In the genomic region with DNA sequence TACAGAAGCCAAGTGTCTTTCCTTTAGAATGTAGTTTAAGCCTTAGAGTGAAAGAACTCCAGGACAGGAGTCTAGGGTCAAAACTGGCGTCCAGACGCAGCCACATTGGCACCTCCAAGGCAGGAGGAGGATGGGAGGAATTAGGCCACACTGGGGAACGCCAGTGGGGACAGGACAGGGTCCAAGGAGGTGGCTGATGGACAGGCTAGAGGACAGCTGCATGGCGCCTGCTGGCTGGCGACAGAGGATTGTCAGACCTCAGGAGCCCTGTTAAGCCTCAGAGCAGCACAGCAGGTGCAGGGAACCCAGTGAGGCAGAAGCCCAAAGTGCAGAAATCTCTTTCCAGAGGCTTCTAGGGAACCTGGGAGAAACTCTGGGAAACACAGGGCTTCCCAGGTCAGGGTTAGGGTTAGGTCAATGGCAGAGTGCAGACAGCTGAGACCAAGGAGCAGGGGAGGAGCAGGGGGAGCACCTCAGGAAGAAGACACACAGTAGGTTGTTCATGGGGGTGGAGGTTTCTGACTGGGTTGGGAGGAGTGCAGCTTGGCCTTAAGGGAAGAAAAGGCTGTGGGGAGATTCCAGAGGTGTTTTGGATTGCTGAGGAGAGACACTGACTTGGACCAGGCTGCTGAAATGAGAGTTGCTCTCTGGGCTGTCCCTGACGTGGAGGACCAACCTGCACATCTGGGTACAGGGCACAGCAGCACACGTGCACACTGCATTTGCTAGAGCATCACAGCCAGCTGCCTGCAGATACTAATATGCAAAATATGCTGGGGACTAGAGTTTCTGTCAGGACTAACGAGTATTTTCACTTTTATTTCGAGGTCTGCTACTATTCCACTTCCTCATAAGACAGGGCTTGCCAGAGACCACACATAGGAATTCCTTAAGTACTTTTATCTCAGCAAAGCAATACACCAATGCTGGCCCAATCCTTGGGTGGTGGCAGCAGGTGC, we compare ENCODE assay signal across 18 mouse cellular contexts. TPM values are rescaled to one million over a fixed set of nuclear protein-coding genes. Genes with fewer than 3 reads are reported as not detected.
DNase-seq lines count a peak whose midpoint lies in the region; ATAC-seq and TF ChIP-seq lines count a peak whose summit lies in the region.
"Had no signal": no experiment of that assay in that cellular context is flagged by ENCODE, and none has a peak within 500 bp of the region (broad histone marks: within the 10 kb centered on the region; RNA-seq: fewer than 3 reads in every experiment).

No protein-coding gene starts in this region.

- DNase-seq in gastrocnemius, adult 2 months, result peak; percentile 37
- DNase-seq in gastrocnemius, postnatal 14 days, result no peak
- no peak for DNase-seq in stomach, postnatal 0 days (ENCODE audit: low spot score)
- DNase-seq in kidney, postnatal 4 days, result no peak
- DNase-seq: adrenal gland, postnatal 36 days; cerebellum, postnatal 25 days; lung, postnatal 4 days; right cerebral cortex, adult 18-20 months; thymus, postnatal 14 days had no signal

- WGBS in limb, embryonic 15.5 days, result 63% methylated on average over 9 of the region's 9 CpGs
- WGBS in stomach, postnatal 0 days, result 78% methylated on average over 9 of the region's 9 CpGs

- no peak overlapping the region for H3K4me2 ChIP-seq in limb, embryonic 15.5 days
- 0 out of 2 replicates have a peak overlapping the region, but pooled peaks have one; percentile 72 for H3K4me2 ChIP-seq in stomach, postnatal 0 days (replicated peaks; ENCODE audit: low read depth)
- H3K4me2 ChIP-seq: forebrain, embryonic 13.5 days; hindbrain, embryonic 15.5 days; neural tube, embryonic 13.5 days had no signal

- peaks cover 3% of the 10 kb centered on the region for H3K27me3 ChIP-seq in megakaryocyte, embryonic 14.5 days (replicated peaks)
- no peaks in the 10 kb centered on the region for H3K27me3 ChIP-seq in limb, embryonic 15.5 days
- no peaks in the 10 kb centered on the region for H3K27me3 ChIP-seq in stomach, postnatal 0 days (ENCODE audit: control insufficient read depth, insufficient read depth, low read length)
- H3K27me3 ChIP-seq: heart, embryonic 15.5 days had no signal

- no peak overlapping the region for H3K9ac ChIP-seq in limb, embryonic 15.5 days
- H3K9ac ChIP-seq in stomach, postnatal 0 days (ENCODE audit: low read length), result 0 out of 2 replicates have a peak overlapping the region, but pooled peaks have one; percentile 18
- H3K9ac ChIP-seq: forebrain, embryonic 13.5 days; heart, embryonic 15.5 days; hindbrain, embryonic 15.5 days; neural tube, embryonic 13.5 days had no signal

- H3K4me1 ChIP-seq in megakaryocyte, embryonic 14.5 days, result peaks cover 74% of the 10 kb centered on the region
- peaks cover 32% of the 10 kb centered on the region for H3K4me1 ChIP-seq in limb, embryonic 15.5 days
- H3K4me1 ChIP-seq in stomach, postnatal 0 days (replicated peaks; ENCODE audit: control insufficient read depth, insufficient read depth), result 0 out of 2 replicates have a peak, but pooled peaks cover 3% of the 10 kb centered on the region

- peak overlapping the region; percentile 82; the same call in 1 of the 2 replicates for H3K4me3 ChIP-seq in gastrocnemius, adult 2 months
- peak overlapping the region; percentile 97 for H3K4me3 ChIP-seq in megakaryocyte, embryonic 14.5 days (replicated peaks)
- H3K4me3 ChIP-seq in limb, embryonic 15.5 days, result no peak overlapping the region
- no peak overlapping the region for H3K4me3 ChIP-seq in stomach, postnatal 0 days (ENCODE audit: low read depth, low read length)
- H3K4me3 ChIP-seq: forebrain, embryonic 13.5 days; heart, embryonic 15.5 days; hindbrain, embryonic 15.5 days; left cerebral cortex, adult 2 months; neural tube, embryonic 13.5 days had no signal

- peaks cover 64% of the 10 kb centered on the region for H3K36me3 ChIP-seq in megakaryocyte, embryonic 14.5 days (replicated peaks; ENCODE audit: low read length)
- no peaks in the 10 kb centered on the region for H3K36me3 ChIP-seq in limb, embryonic 15.5 days
- no peaks in the 10 kb centered on the region; the same call in 1 of the 2 replicates for H3K36me3 ChIP-seq in stomach, postnatal 0 days (ENCODE audit: control insufficient read depth, insufficient read depth, low read length)
- H3K36me3 ChIP-seq: heart, embryonic 15.5 days; hindbrain, embryonic 15.5 days; neural tube, embryonic 13.5 days had no signal

- no peak for TF ChIP-seq EP300 in stomach, postnatal 0 days (optimal IDR thresholded peaks at IDR 0.05)

- no peak for ATAC-seq in megakaryocyte, adult 5-6 weeks (ENCODE audit: poor library complexity, severe bottlenecking)
- ATAC-seq in limb, embryonic 15.5 days (ENCODE audit: insufficient number of reproducible peaks, low FRiP score, low TSS enrichment, low read depth), result no peak
- ATAC-seq in stomach, postnatal 0 days (ENCODE audit: low FRiP score, low TSS enrichment), result no peak
- ATAC-seq in granulocyte monocyte progenitor cell, adult 5-6 weeks (replicated peaks; ENCODE audit: poor library complexity, severe bottlenecking), result no peak
- ATAC-seq: forebrain, embryonic 13.5 days had no signal

- no peaks in the 10 kb centered on the region for H3K9me3 ChIP-seq in megakaryocyte, embryonic 14.5 days
- no peaks in the 10 kb centered on the region for H3K9me3 ChIP-seq in limb, embryonic 15.5 days
- no peaks in the 10 kb centered on the region for H3K9me3 ChIP-seq in stomach, postnatal 0 days (ENCODE audit: control insufficient read depth, low read length)
- H3K9me3 ChIP-seq: forebrain, embryonic 13.5 days; heart, embryonic 15.5 days; hindbrain, embryonic 15.5 days; neural tube, embryonic 13.5 days had no signal

- intact Hi-C loops in gastrocnemius, adult 2 months (cut with DNase I), result no loop called here
- intact Hi-C loops in gastrocnemius, postnatal 14 days (cut with DNase I; ENCODE audit: low total_unique reads), result loop anchor here (5.0 kb wide), 1 partner anchor 252 kb away; no protein-coding TSS in a partner anchor

- H3K27ac ChIP-seq in gastrocnemius, adult 2 months, result peak overlapping the region; percentile 89
- H3K27ac ChIP-seq in limb, embryonic 15.5 days, result peak overlapping the region; percentile 11; the same call in 1 of the 2 replicates
- no peak overlapping the region for H3K27ac ChIP-seq in stomach, postnatal 0 days (replicated peaks)
- H3K27ac ChIP-seq: forebrain, embryonic 13.5 days; heart, embryonic 15.5 days; hindbrain, embryonic 15.5 days; left cerebral cortex, adult 2 months; neural tube, embryonic 13.5 days had no signal

- TF ChIP-seq CTCF in gastrocnemius, adult 2 months (IDR thresholded peaks at IDR 0.05), result no peak
- no peak for TF ChIP-seq CTCF in stomach, postnatal 0 days (IDR thresholded peaks at IDR 0.05; ENCODE audit: low read depth)

RNA-seq across cellular contexts. Expression of a gene that starts 2.9 kb away (rescaled TPM):
- total RNA-seq in gastrocnemius, adult 2 months (2021), result 1 to 10 TPM; 2.7 to 2.8 TPM
- total RNA-seq in gastrocnemius, postnatal 14 days (2021), result 1 to 10 TPM; 3.6 to 5.6 TPM
- polyA plus RNA-seq in megakaryocyte, embryonic 14.5 days (2012; ENCODE audit: insufficient read depth, low replicate concordance), result 3.8 and 8.2 TPM in 2 replicates
- 26.7 and 33.1 TPM in 2 replicates for total RNA-seq in megakaryocyte, adult 5-6 weeks (2015)
- 15.8 and 18.9 TPM in 2 replicates for total RNA-seq in megakaryocyte, adult 5-6 weeks (2017)
- polyA plus RNA-seq in limb, embryonic 15.5 days (2015; fragmentation: Nextera tagmentation; extraction: Ambion mirVana), result 21.7 TPM in 2 replicates
- 16.6 and 17.7 TPM in 2 replicates for polyA plus RNA-seq in stomach, postnatal 0 days (2015; fragmentation: Nextera tagmentation; extraction: Ambion mirVana)
- total RNA-seq in granulocyte monocyte progenitor cell, adult 5-6 weeks (2014; fragmentation: Nextera tagmentation), result 4.8 and 6.2 TPM in 2 replicates
- total RNA-seq in granulocyte monocyte progenitor cell, adult 5-6 weeks (2017), result 2.7 and 4.9 TPM in 2 replicates

RNA-seq across cellular contexts. Expression of a gene that starts 48.4 kb away (rescaled TPM):
- 10 to 100 TPM; 27.1 to 29.8 TPM for total RNA-seq in gastrocnemius, adult 2 months (2021)
- total RNA-seq in gastrocnemius, postnatal 14 days (2021), result 10 to 100 TPM; 17.5 to 19.8 TPM
- 6.0 and 15.6 TPM in 2 replicates for polyA plus RNA-seq in megakaryocyte, embryonic 14.5 days (2012; ENCODE audit: insufficient read depth, low replicate concordance)
- total RNA-seq in megakaryocyte, adult 5-6 weeks (2015), result 22.4 and 25.1 TPM in 2 replicates
- total RNA-seq in megakaryocyte, adult 5-6 weeks (2017), result 15.7 and 18.3 TPM in 2 replicates
- polyA plus RNA-seq in limb, embryonic 15.5 days (2015; fragmentation: Nextera tagmentation; extraction: Ambion mirVana), result 33.1 and 33.8 TPM in 2 replicates
- 16.5 and 16.9 TPM in 2 replicates for polyA plus RNA-seq in stomach, postnatal 0 days (2015; fragmentation: Nextera tagmentation; extraction: Ambion mirVana)
- total RNA-seq in granulocyte monocyte progenitor cell, adult 5-6 weeks (2014; fragmentation: Nextera tagmentation), result 17.0 and 21.9 TPM in 2 replicates
- total RNA-seq in granulocyte monocyte progenitor cell, adult 5-6 weeks (2017), result 10.0 and 12.5 TPM in 2 replicates

Comparison
In these comparisons a context has a peak if more than half of its experiments do, and no peak if none do; other contexts are left out.
1. H3K4me3 ChIP-seq: peak in gastrocnemius, adult 2 months (single experiment) and megakaryocyte, embryonic 14.5 days (single experiment); none in limb, embryonic 15.5 days (single experiment) and stomach, postnatal 0 days (single experiment).